Mouse (Mus musculus) embryonic facial prominence, embryonic 14.5 days (tissue): ENCODE data around the gene Mst1. TPM values are rescaled to one million over a fixed set of nuclear protein-coding genes. Genes with fewer than 3 reads are reported as not detected.

ENCODE experiments used
- ATAC-seq: fragments of 200-750 bp; cut with Nextera tagmentation; 2 replicates; pipeline ENCODE4 v1.8.0; 2017; ENCODE audit warnings: low read depth, moderate number of reproducible peaks, moderate TSS enrichment
- DNase-seq: peaks from one replicate; pipeline ENCODE4 v3.0.0-alpha.2; 2015; ENCODE audit warnings: low spot score
- H3K27ac ChIP-seq: fragments of 300-500 bp; sonication (generic); replicated peaks from 2 replicates; pipeline ENCODE4 v1.5.1; 2014; ENCODE audit warnings: low read depth, mild to moderate bottlenecking, low read length, moderate library complexity
- H3K27me3 ChIP-seq: fragments of 300-500 bp; sonication (generic); replicated peaks from 2 replicates; pipeline ENCODE4 v1.6.1; 2014; ENCODE audit warnings: low read length; ENCODE audit not compliant: control insufficient read depth, insufficient read depth
- H3K36me3 ChIP-seq: fragments of 300-500 bp; sonication (generic); 2 replicates; pipeline ENCODE4 v1.6.1; 2014; ENCODE audit warnings: low read length, mixed read lengths; ENCODE audit not compliant: control insufficient read depth, insufficient read depth
- H3K4me1 ChIP-seq: fragments of 300-500 bp; sonication (generic); 2 replicates; pipeline ENCODE4 v1.6.1; 2014; ENCODE audit warnings: antibody characterized with exemption, low read length; ENCODE audit not compliant: control insufficient read depth, insufficient read depth
- H3K4me2 ChIP-seq: fragments of 300-500 bp; sonication (generic); 2 replicates; pipeline ENCODE4 v1.6.1; 2014; ENCODE audit warnings: low read depth, mild to moderate bottlenecking, low read length, moderate library complexity, mixed read lengths
- H3K4me3 ChIP-seq: fragments of 300-500 bp; sonication (generic); 2 replicates; pipeline ENCODE4 v1.5.1; 2014; ENCODE audit warnings: low read depth, mild to moderate bottlenecking, low read length
- H3K9ac ChIP-seq: fragments of 300-500 bp; sonication (generic); 2 replicates; pipeline ENCODE4 v1.6.1; 2014; ENCODE audit warnings: low read depth, mild to moderate bottlenecking, low read length, moderate library complexity, mixed read lengths
- H3K9me3 ChIP-seq: fragments of 300-500 bp; sonication (generic); 2 replicates; pipeline ENCODE4 v1.6.1; 2016; ENCODE audit warnings: low read length; ENCODE audit not compliant: control insufficient read depth
- WGBS: fragments of 180-500 bp; shearing (Covaris S2); extraction: QIAGEN DNeasy Blood & Tissue Kit; methylation state at CpG from one replicate; pipeline ENCODE4 v1.1.7; 2014; 5-methylcytosine and 5-hydroxymethylcytosine counted together
- polyA plus RNA-seq: library from polyadenylated mRNA; unstranded; fragments of >200 nt; fragmentation: Nextera tagmentation; extraction: Ambion mirVana; gene quantifications from 2 replicates; pipeline ENCODE4 v1.2.1, GENCODE M21; 2014

Mst1 gene
- polyA plus RNA-seq, 1 experiment from 2014 or later = 0.89 TPM

GRCm38 (mm10) chr9:108095518-108095917, 15.3 kb downstream of the Mst1 start:
- H3K36me3 ChIP-seq = peaks cover 22% of the 10 kb centered on the region
- peak overlapping the region; percentile 96 for H3K4me2 ChIP-seq
- no peak overlapping the region for H3K27ac ChIP-seq
- DNase-seq = peak; percentile 81
- WGBS = 9% methylated on average over 3 of the region's 3 CpGs
- H3K27me3 ChIP-seq = no peaks in the 10 kb centered on the region
- peak overlapping the region; percentile 64; the same call in 1 of the 2 replicates for H3K9ac ChIP-seq
- no peak for ATAC-seq
- H3K4me3 ChIP-seq = peak overlapping the region; percentile 50
- H3K9me3 ChIP-seq = no peaks in the 10 kb centered on the region
- no peaks in the 10 kb centered on the region for H3K4me1 ChIP-seq

- no peak overlapping the region for H3K4me3 ChIP-seq
- H3K9ac ChIP-seq = no peak overlapping the region
- DNase-seq (no peak), ATAC-seq (no peak)
- peak overlapping the region; percentile 96; the same call in 1 of the 2 replicates for H3K4me2 ChIP-seq
- no peaks in the 10 kb centered on the region for H3K27me3 ChIP-seq
- 56% methylated on average over 10 of the region's 10 CpGs for WGBS
- H3K4me1 ChIP-seq = no peaks in the 10 kb centered on the region
- H3K9me3 ChIP-seq = no peaks in the 10 kb centered on the region
- peaks cover 16% of the 10 kb centered on the region for H3K36me3 ChIP-seq
- no peak overlapping the region for H3K27ac ChIP-seq
These were observed 15.9 kb downstream of the Mst1 start for GRCm38 (mm10) chr9:108095949-108096712.

- peaks cover 2% of the 10 kb centered on the region for H3K4me1 ChIP-seq
These were observed 19.4 kb downstream of the Mst1 start for GRCm38 (mm10) chr9:108099619-108100018.

GRCm38 (mm10) chr9:108104766-108105548, 24.7 kb downstream of the Mst1 start:
- ATAC-seq (peak; percentile 82), DNase-seq (peak; percentile 74)
- 36% methylated on average over 22 of the region's 31 CpGs for WGBS
- Histone ChIP-seq H3K36me3 (no peaks in the 10 kb centered on the region), H3K9ac (peak overlapping the region; percentile 47), H3K27ac (peak overlapping the region; percentile 65), H3K9me3 (no peaks in the 10 kb centered on the region), H3K4me2 (peak overlapping the region; percentile 42), H3K27me3 (no peaks in the 10 kb centered on the region), H3K4me3 (0 out of 2 replicates have a peak overlapping the region, but pooled peaks have one; percentile 3), H3K4me1 (peaks cover 11% of the 10 kb centered on the region)

More at GRCm38 (mm10) chr9:108099619-108100018, 19.4 kb downstream of the Mst1 start:
- Histone ChIP-seq H3K9ac (no peak overlapping the region), H3K36me3 (no peaks in the 10 kb centered on the region), H3K9me3 (no peaks in the 10 kb centered on the region), H3K27ac (no peak overlapping the region), H3K4me2 (no peak overlapping the region), H3K4me3 (no peak overlapping the region), H3K27me3 (no peaks in the 10 kb centered on the region)
- ATAC-seq = no peak
- 81% methylated on average over 8 of the region's 8 CpGs for WGBS
- DNase-seq = no peak

GRCm38 (mm10) chr9:108105549-108105863, 25.3 kb downstream of the Mst1 start:
- ATAC-seq = peak; percentile 19; the same call in 1 of the 2 replicates
- no peak for DNase-seq
- Histone ChIP-seq H3K9ac (peak overlapping the region; percentile 47; the same call in 1 of the 2 replicates), H3K27me3 (no peaks in the 10 kb centered on the region), H3K9me3 (no peaks in the 10 kb centered on the region), H3K4me1 (peaks cover 14% of the 10 kb centered on the region), H3K4me2 (peak overlapping the region; percentile 42), H3K4me3 (0 out of 2 replicates have a peak overlapping the region, but pooled peaks have one; percentile 3), H3K36me3 (no peaks in the 10 kb centered on the region), H3K27ac (peak overlapping the region; percentile 65)
- 67% methylated on average over 8 of the region's 12 CpGs for WGBS

DNA sequence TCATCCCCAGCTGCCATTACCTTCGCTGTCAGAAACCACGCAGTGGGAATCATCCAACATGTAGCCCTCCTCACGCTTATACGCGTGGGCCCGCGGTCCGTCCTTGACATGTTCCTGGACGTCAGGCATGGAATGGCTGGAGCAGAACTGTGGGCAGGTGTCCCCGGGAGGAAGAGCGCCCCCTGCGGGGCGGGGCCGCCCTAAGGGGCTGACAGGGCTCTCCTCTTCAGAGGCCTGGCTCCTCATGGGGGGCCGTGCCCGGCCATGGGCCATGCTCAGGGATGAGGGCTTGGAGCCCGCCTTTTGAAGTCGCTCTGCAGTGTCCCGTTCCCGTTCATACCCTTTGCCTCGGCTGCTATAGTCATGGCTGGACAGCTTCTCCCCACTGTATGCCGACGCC, 25.9 kb downstream of the Mst1 start:
- Histone ChIP-seq H3K4me1 (peaks cover 20% of the 10 kb centered on the region), H3K4me2 (no peak overlapping the region), H3K27me3 (no peaks in the 10 kb centered on the region), H3K36me3 (no peaks in the 10 kb centered on the region), H3K4me3 (no peak overlapping the region), H3K9me3 (no peaks in the 10 kb centered on the region), H3K9ac (no peak overlapping the region), H3K27ac (no peak overlapping the region)
- no peak for ATAC-seq
- WGBS = 90% methylated on average over 23 of the region's 23 CpGs
- no peak for DNase-seq

GRCm38 (mm10) chr9:108107867-108108266, 27.6 kb downstream of the Mst1 start:
- Histone ChIP-seq H3K36me3 (no peaks in the 10 kb centered on the region), H3K9ac (no peak overlapping the region), H3K4me1 (peaks cover 23% of the 10 kb centered on the region), H3K27me3 (no peaks in the 10 kb centered on the region; the same call in 1 of the 2 replicates), H3K4me2 (no peak overlapping the region), H3K4me3 (no peak overlapping the region), H3K27ac (no peak overlapping the region), H3K9me3 (no peaks in the 10 kb centered on the region)
- 94% methylated on average over 15 of the region's 16 CpGs for WGBS
- ATAC-seq (no peak), DNase-seq (no peak)

- H3K27ac ChIP-seq = no peak overlapping the region
- no peak overlapping the region for H3K4me3 ChIP-seq
- H3K9me3 ChIP-seq = 0 out of 2 replicates have a peak, but pooled peaks cover 4% of the 10 kb centered on the region
- H3K4me2 ChIP-seq = peak overlapping the region; percentile 57; the same call in 1 of the 2 replicates
- 82% methylated on average over 14 of the region's 16 CpGs for WGBS
- no peaks in the 10 kb centered on the region; the same call in 1 of the 2 replicates for H3K27me3 ChIP-seq
- H3K36me3 ChIP-seq = no peaks in the 10 kb centered on the region
- peaks cover 16% of the 10 kb centered on the region for H3K4me1 ChIP-seq
- peak overlapping the region; percentile 8; the same call in 1 of the 2 replicates for H3K9ac ChIP-seq
- ATAC-seq = no peak
- peak; percentile 9 for DNase-seq
These were observed 29.9 kb downstream of the Mst1 start for GRCm38 (mm10) chr9:108110160-108110559.
